Mouse (Mus musculus) olfactory bulb, adult 2 months (tissue): ENCODE results near the gene Gm9922.

Source experiments
- CTCF ChIP-seq: fragments of 200-500 bp; IDR thresholded peaks from 2 replicates; pipeline ENCODE4 v1.5.1; 2012; ENCODE audit warnings: low read depth, mild to moderate bottlenecking, low read length, moderate library complexity; ENCODE audit not compliant: insufficient read depth
- POLR2A ChIP-seq: fragments of 200-500 bp; IDR thresholded peaks from 2 replicates; pipeline ENCODE4 v1.6.1; 2012; ENCODE audit warnings: mild to moderate bottlenecking, low read depth, low read length, moderate library complexity; ENCODE audit not compliant: insufficient read depth

- TF ChIP-seq CTCF (no peak), POLR2A (no peak)
These were observed 47.5 kb upstream of the Gm9922 start for GRCm38 (mm10) chr14:101777129-101777493.
